28 mouse cellular contexts compared by ENCODE assay signal in the genomic region with DNA sequence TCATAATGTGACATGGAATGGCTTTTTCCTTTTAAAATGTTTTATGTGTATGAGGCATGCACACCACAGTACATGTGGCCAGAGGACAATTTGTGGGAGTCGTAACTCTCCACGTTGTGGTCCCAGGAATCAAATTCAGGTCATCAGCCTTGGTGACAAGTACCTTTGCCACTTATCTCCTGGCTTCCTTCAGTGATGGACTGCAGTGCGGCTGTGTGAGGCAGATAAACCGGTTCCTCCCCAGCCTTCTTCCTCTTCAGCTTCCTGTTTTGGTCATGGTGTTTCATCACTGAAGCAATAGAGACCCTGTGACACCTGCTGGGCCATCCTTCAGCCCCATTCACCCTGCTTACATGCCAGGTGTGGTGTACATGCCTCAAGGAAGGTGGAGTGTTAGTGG. TPM values are rescaled to one million over a fixed set of nuclear protein-coding genes. Genes with fewer than 3 reads are reported as not detected.
DNase-seq lines count a peak whose midpoint lies in the region; ATAC-seq and TF ChIP-seq lines count a peak whose summit lies in the region.
"Had no signal": no experiment of that assay in that cellular context is flagged by ENCODE, and none has a peak within 500 bp of the region (broad histone marks: within the 10 kb centered on the region; RNA-seq: fewer than 3 reads in every experiment).

No protein-coding gene starts in this region.

- DNase-seq in spleen, adult 2 months (ENCODE audit: low read depth in 1 of 2, low spot score in 2 of 2), result no peak
- no peak for DNase-seq in spleen, adult 12 weeks (ENCODE audit: low spot score)
- DNase-seq in splenic B cell, adult 2 months (ENCODE audit: low read depth, low spot score), result peak; percentile 44
- no peak for DNase-seq in heart, postnatal 4 days
- no peak for DNase-seq in hindbrain, embryonic 14.5 days (ENCODE audit: low spot score)
- DNase-seq in urinary bladder, adult 2 months (ENCODE audit: low spot score), result no peak
- DNase-seq: adrenal gland, adult 2 months; cerebellum, adult 8-10 months; cerebellum, postnatal 36 days; kidney, postnatal 36 days; liver, embryonic 13.5 days had no signal

- H3K4me1 ChIP-seq in spleen, adult 2 months (ENCODE audit: control insufficient read depth, insufficient read depth, insufficient read length), result peaks cover 4% of the 10 kb centered on the region; the same call in 1 of the 2 replicates
- no peaks in the 10 kb centered on the region for H3K4me1 ChIP-seq in hindbrain, embryonic 14.5 days (replicated peaks; ENCODE audit: control insufficient read depth, insufficient read depth, low read length)
- H3K4me1 ChIP-seq: forebrain, embryonic 13.5 days; lung, embryonic 15.5 days; midbrain, embryonic 13.5 days had no signal

- H3K27ac ChIP-seq in spleen, adult 2 months (ENCODE audit: insufficient read depth, low read length), result peak overlapping the region; percentile 1
- no peak overlapping the region for H3K27ac ChIP-seq in hindbrain, embryonic 14.5 days
- H3K27ac ChIP-seq: forebrain, embryonic 13.5 days; heart, embryonic 10.5 days; left cerebral cortex, adult 2 months; liver, embryonic 13.5 days; lung, embryonic 15.5 days; macrophage; midbrain, embryonic 13.5 days had no signal

- H3K9ac ChIP-seq in hindbrain, embryonic 14.5 days, result no peak overlapping the region
- H3K9ac ChIP-seq: forebrain, embryonic 13.5 days; liver, embryonic 13.5 days; lung, embryonic 15.5 days; midbrain, embryonic 13.5 days had no signal

- peak; percentile 92 for ATAC-seq in common myeloid progenitor, adult 5-6 weeks (replicated peaks; ENCODE audit: low read depth, poor library complexity, severe bottlenecking)
- ATAC-seq in megakaryocyte, adult 5-6 weeks (ENCODE audit: poor library complexity, severe bottlenecking), result peak; percentile 94
- ATAC-seq in hindbrain, embryonic 14.5 days (ENCODE audit: low FRiP score), result no peak
- ATAC-seq: forebrain, embryonic 13.5 days; intestine, postnatal 0 days; midbrain, embryonic 13.5 days had no signal

- H3K4me2 ChIP-seq in hindbrain, embryonic 14.5 days (replicated peaks), result no peak overlapping the region
- H3K4me2 ChIP-seq: forebrain, embryonic 13.5 days; liver, embryonic 13.5 days; lung, embryonic 15.5 days; midbrain, embryonic 13.5 days had no signal

- 9% methylated on average over 4 of the region's 4 CpGs for WGBS in spleen, adult 2 months
- 80% methylated on average over 4 of the region's 4 CpGs for WGBS in hindbrain, embryonic 14.5 days

- H3K9me3 ChIP-seq in hindbrain, embryonic 14.5 days (ENCODE audit: control insufficient read depth, low read length), result no peaks in the 10 kb centered on the region
- H3K9me3 ChIP-seq: forebrain, embryonic 13.5 days; heart, embryonic 10.5 days; liver, embryonic 13.5 days; lung, embryonic 15.5 days; midbrain, embryonic 13.5 days had no signal

- H3K4me3 ChIP-seq in spleen, adult 2 months (ENCODE audit: extremely low read depth, insufficient read depth, insufficient read length), result no peak overlapping the region
- no peak overlapping the region for H3K4me3 ChIP-seq in hindbrain, embryonic 14.5 days (replicated peaks; ENCODE audit: low read length)
- H3K4me3 ChIP-seq: forebrain, embryonic 13.5 days; heart, embryonic 10.5 days; left cerebral cortex, adult 2 months; liver, embryonic 13.5 days; lung, embryonic 15.5 days; midbrain, embryonic 13.5 days had no signal

- H3K36me3 ChIP-seq in spleen, adult 2 months (ENCODE audit: control insufficient read depth, insufficient read depth, low read length), result peaks cover 25% of the 10 kb centered on the region
- H3K36me3 ChIP-seq in splenic B cell, adult 2 months (ENCODE audit: control insufficient read depth, insufficient read depth, low read length, poor library complexity, severe bottlenecking), result peaks cover 2% of the 10 kb centered on the region; the same call in 1 of the 2 replicates
- H3K36me3 ChIP-seq in hindbrain, embryonic 14.5 days (replicated peaks; ENCODE audit: control insufficient read depth, insufficient read depth), result peaks cover 52% of the 10 kb centered on the region

- no peak for TF ChIP-seq POLR2A in spleen, adult 2 months (IDR thresholded peaks at IDR 0.05; ENCODE audit: low read depth, low read length)

- H3K27me3 ChIP-seq in spleen, adult 2 months (ENCODE audit: control insufficient read depth, insufficient read depth, low read length), result no peaks in the 10 kb centered on the region
- no peaks in the 10 kb centered on the region for H3K27me3 ChIP-seq in splenic B cell, adult 2 months (ENCODE audit: control insufficient read depth, insufficient read depth, low read length, poor library complexity, severe bottlenecking)
- no peaks in the 10 kb centered on the region for H3K27me3 ChIP-seq in hindbrain, embryonic 14.5 days (ENCODE audit: control insufficient read depth, insufficient read depth, low read length)
- H3K27me3 ChIP-seq: forebrain, embryonic 13.5 days; liver, embryonic 13.5 days; lung, embryonic 15.5 days; midbrain, embryonic 13.5 days had no signal

- TF ChIP-seq CTCF in spleen, adult 2 months (IDR thresholded peaks at IDR 0.05; ENCODE audit: extremely low read depth, insufficient read depth, insufficient read length, insufficient replicate concordance), result no peak

RNA-seq across cellular contexts. Expression of a gene that starts 8.0 kb away (rescaled TPM):
- polyA plus RNA-seq in spleen, adult 2 months (2012; rRNA removed), result 55.7 and 80.0 TPM in 2 replicates
- total RNA-seq in common myeloid progenitor, adult 5-6 weeks (2017), result 30.3 and 47.1 TPM in 2 replicates
- total RNA-seq in megakaryocyte, adult 5-6 weeks (2015), result 21.0 and 27.3 TPM in 2 replicates
- total RNA-seq in megakaryocyte, adult 5-6 weeks (2017), result 4.7 and 8.5 TPM in 2 replicates
- total RNA-seq in heart, postnatal 4 days (2021), result 10 to 100 TPM; 33.0 to 34.7 TPM
- polyA plus RNA-seq in hindbrain, embryonic 14.5 days (2014; fragmentation: Nextera tagmentation; extraction: Ambion mirVana), result 180 and 191 TPM in 2 replicates
- 48.4 and 51.9 TPM in 2 replicates for polyA plus RNA-seq in urinary bladder, adult 2 months (2012; rRNA removed)

RNA-seq across cellular contexts. Expression of a gene that starts 19.1 kb away (rescaled TPM):
- polyA plus RNA-seq in spleen, adult 2 months (2012; rRNA removed), result 0.26 and 1.3 TPM in 2 replicates
- 0.15 and 0.55 TPM in 2 replicates for total RNA-seq in common myeloid progenitor, adult 5-6 weeks (2017)
- 0.21 TPM in 1 of 2 replicates, not detected in the other for total RNA-seq in megakaryocyte, adult 5-6 weeks (2015)
- total RNA-seq in megakaryocyte, adult 5-6 weeks (2017), result 0.77 TPM in 1 of 2 replicates, not detected in the other
- total RNA-seq in heart, postnatal 4 days (2021), result under 1 TPM in 1 of 2 experiments, not detected in 1; 0.25 TPM
- 0.20 and 1.2 TPM in 2 replicates for polyA plus RNA-seq in hindbrain, embryonic 14.5 days (2014; fragmentation: Nextera tagmentation; extraction: Ambion mirVana)
- 0.58 and 0.72 TPM in 2 replicates for polyA plus RNA-seq in urinary bladder, adult 2 months (2012; rRNA removed)
- polyA plus RNA-seq: intestine, postnatal 0 days; kidney, embryonic 14.5 days had no signal

RNA-seq across cellular contexts. Expression of a gene that starts 25.0 kb away (rescaled TPM):
- 29.2 and 31.6 TPM in 2 replicates for polyA plus RNA-seq in spleen, adult 2 months (2012; rRNA removed)
- 60.0 and 74.0 TPM in 2 replicates for total RNA-seq in common myeloid progenitor, adult 5-6 weeks (2017)
- 47.0 and 48.7 TPM in 2 replicates for total RNA-seq in megakaryocyte, adult 5-6 weeks (2015)
- total RNA-seq in megakaryocyte, adult 5-6 weeks (2017), result 42.4 and 42.8 TPM in 2 replicates
- total RNA-seq in heart, postnatal 4 days (2021), result 10 to 100 TPM; 62.4 to 66.2 TPM
- polyA plus RNA-seq in hindbrain, embryonic 14.5 days (2014; fragmentation: Nextera tagmentation; extraction: Ambion mirVana), result 85.9 and 98.4 TPM in 2 replicates
- polyA plus RNA-seq in urinary bladder, adult 2 months (2012; rRNA removed), result 31.4 and 40.2 TPM in 2 replicates

RNA-seq across cellular contexts. Expression of a gene that starts 43.6 kb away (rescaled TPM):
- 49.8 and 57.0 TPM in 2 replicates for polyA plus RNA-seq in spleen, adult 2 months (2012; rRNA removed)
- total RNA-seq in common myeloid progenitor, adult 5-6 weeks (2017), result 567 and 596 TPM in 2 replicates
- 193 and 196 TPM in 2 replicates for total RNA-seq in megakaryocyte, adult 5-6 weeks (2015)
- 339 and 406 TPM in 2 replicates for total RNA-seq in megakaryocyte, adult 5-6 weeks (2017)
- total RNA-seq in heart, postnatal 4 days (2021), result 100 to 1,000 TPM; 198 to 204 TPM
- polyA plus RNA-seq in hindbrain, embryonic 14.5 days (2014; fragmentation: Nextera tagmentation; extraction: Ambion mirVana), result 80.4 and 91.1 TPM in 2 replicates
- 252 and 403 TPM in 2 replicates for polyA plus RNA-seq in urinary bladder, adult 2 months (2012; rRNA removed)

RNA-seq across cellular contexts. Expression of a gene that starts 59.9 kb away (rescaled TPM):
- polyA plus RNA-seq in spleen, adult 2 months (2012; rRNA removed), result 0.07 TPM in 1 of 2 replicates, not detected in the other
- total RNA-seq in common myeloid progenitor, adult 5-6 weeks (2017), result not detected in 2 replicates
- 0.23 and 0.29 TPM in 2 replicates for total RNA-seq in megakaryocyte, adult 5-6 weeks (2015)
- total RNA-seq in megakaryocyte, adult 5-6 weeks (2017), result not detected in 2 replicates
- 1 to 10 TPM; 4.1 to 4.9 TPM for total RNA-seq in heart, postnatal 4 days (2021)
- not detected in 2 replicates for polyA plus RNA-seq in hindbrain, embryonic 14.5 days (2014; fragmentation: Nextera tagmentation; extraction: Ambion mirVana)
- 0.04 TPM in 1 of 2 replicates, not detected in the other for polyA plus RNA-seq in urinary bladder, adult 2 months (2012; rRNA removed)
- total RNA-seq: adrenal gland, adult 2 months; layer of hippocampus, postnatal 10 days; left cerebral cortex, adult 2 months had no signal
- polyA plus RNA-seq: C2C12; forebrain, embryonic 13.5 days; gonadal fat pad, adult 2 months; heart, embryonic 10.5 days; hindbrain, embryonic 11.5 days; intestine, postnatal 0 days; kidney, embryonic 14.5 days; limb, embryonic 11.5 days; liver, embryonic 13.5 days; lung, embryonic 15.5 days; macrophage; midbrain, embryonic 13.5 days; neural tube, embryonic 11.5 days; thymus, postnatal 0 days had no signal
